Mouse (Mus musculus): ENCODE measurements at regions not wholly inside any gene's neighbourhood (a gene's known extent, or its start where the extent isn't known, plus 50 kb on each side); places are given as distances from the start of the nearest gene placed in this dataset.

- Histone ChIP-seq H3K9me3 (replicated peaks; ENCODE audit: control insufficient read depth, insufficient read depth, low read length, poor library complexity, severe bottlenecking) (no peaks in the 10 kb centered on the region), H3K36me3 (ENCODE audit: control insufficient read depth, insufficient read depth, low read length, poor library complexity, severe bottlenecking) (no peaks in the 10 kb centered on the region), H3K27me3 (ENCODE audit: control insufficient read depth, insufficient read depth, low read length, poor library complexity, severe bottlenecking) (no peaks in the 10 kb centered on the region), H3K27ac (ENCODE audit: insufficient read depth, low read length) (no peak overlapping the region), H3K4me3 (ENCODE audit: low read depth, low read length) (no peak overlapping the region), H3K9ac (ENCODE audit: low read depth, poor library complexity, severe bottlenecking) (no peak overlapping the region), H3K4me1 (ENCODE audit: control insufficient read depth, insufficient read depth, low read length) (no peaks in the 10 kb centered on the region)
- no peak for TF ChIP-seq CTCF (IDR thresholded peaks at IDR 0.05; ENCODE audit: low read depth, low read length)
- no peak for TF ChIP-seq POLR2A (IDR thresholded peaks at IDR 0.05; ENCODE audit: insufficient read depth, low read length)
- TF ChIP-seq EP300 (IDR thresholded peaks at IDR 0.05; ENCODE audit: insufficient read depth, low read depth, low read length) = no peak
Observed at GRCm38 (mm10) chr2:171858894-171859293, 184.4 kb downstream of the Cbln4 start.

GRCm38 (mm10) chr2:171856491-171856890 lies 186.8 kb downstream of the Cbln4 start:
- H3K36me3 ChIP-seq (ENCODE audit: control insufficient read depth, insufficient read depth, low read length, poor library complexity, severe bottlenecking) = no peaks in the 10 kb centered on the region
- no peak overlapping the region for H3K4me3 ChIP-seq (ENCODE audit: low read depth, low read length)
- H3K27ac ChIP-seq (ENCODE audit: insufficient read depth, low read length) = no peak overlapping the region
- H3K27me3 ChIP-seq (ENCODE audit: control insufficient read depth, insufficient read depth, low read length, poor library complexity, severe bottlenecking) = no peaks in the 10 kb centered on the region
- no peaks in the 10 kb centered on the region for H3K4me1 ChIP-seq (ENCODE audit: control insufficient read depth, insufficient read depth, low read length)
- TF ChIP-seq POLR2A (IDR thresholded peaks at IDR 0.05; ENCODE audit: insufficient read depth, low read length) = no peak
- no peak for TF ChIP-seq EP300 (IDR thresholded peaks at IDR 0.05; ENCODE audit: insufficient read depth, low read depth, low read length)
- no peaks in the 10 kb centered on the region for H3K9me3 ChIP-seq (replicated peaks; ENCODE audit: control insufficient read depth, insufficient read depth, low read length, poor library complexity, severe bottlenecking)
- no peak overlapping the region for H3K9ac ChIP-seq (ENCODE audit: low read depth, poor library complexity, severe bottlenecking)

- Histone ChIP-seq H3K27me3 (ENCODE audit: control insufficient read depth, insufficient read depth, low read length, poor library complexity, severe bottlenecking) (no peaks in the 10 kb centered on the region; the same call in 1 of the 2 replicates), H3K27ac (ENCODE audit: insufficient read depth, low read length) (no peak overlapping the region)
- TF ChIP-seq CTCF (IDR thresholded peaks at IDR 0.05; ENCODE audit: low read depth, low read length) (no peak), EP300 (IDR thresholded peaks at IDR 0.05; ENCODE audit: insufficient read depth, low read depth, low read length) (no peak), POLR2A (IDR thresholded peaks at IDR 0.05; ENCODE audit: insufficient read depth, low read length) (no peak)
Observed at GRCm38 (mm10) chr2:171846826-171847492, 196.3 kb downstream of the Cbln4 start.

GRCm38 (mm10) chr2:171840058-171840713 lies 203.1 kb downstream of the Cbln4 start:
- Histone ChIP-seq H3K4me1 (ENCODE audit: control insufficient read depth, insufficient read depth, low read length) (no peaks in the 10 kb centered on the region), H3K36me3 (ENCODE audit: control insufficient read depth, insufficient read depth, low read length, poor library complexity, severe bottlenecking) (no peaks in the 10 kb centered on the region), H3K9ac (ENCODE audit: low read depth, poor library complexity, severe bottlenecking) (no peak overlapping the region), H3K9me3 (replicated peaks; ENCODE audit: control insufficient read depth, insufficient read depth, low read length, poor library complexity, severe bottlenecking) (no peaks in the 10 kb centered on the region), H3K4me3 (ENCODE audit: low read depth, low read length) (no peak overlapping the region), H3K27me3 (ENCODE audit: control insufficient read depth, insufficient read depth, low read length, poor library complexity, severe bottlenecking) (no peaks in the 10 kb centered on the region), H3K27ac (ENCODE audit: insufficient read depth, low read length) (no peak overlapping the region)
- TF ChIP-seq POLR2A (IDR thresholded peaks at IDR 0.05; ENCODE audit: insufficient read depth, low read length) (no peak), CTCF (IDR thresholded peaks at IDR 0.05; ENCODE audit: low read depth, low read length) (no peak), EP300 (IDR thresholded peaks at IDR 0.05; ENCODE audit: insufficient read depth, low read depth, low read length) (no peak)

More at GRCm38 (mm10) chr2:171846826-171847492, 196.3 kb downstream of the Cbln4 start:
- no peaks in the 10 kb centered on the region for H3K36me3 ChIP-seq (ENCODE audit: control insufficient read depth, insufficient read depth, low read length, poor library complexity, severe bottlenecking)
- no peak overlapping the region for H3K9ac ChIP-seq (ENCODE audit: low read depth, poor library complexity, severe bottlenecking)
- peaks cover 9% of the 10 kb centered on the region; the same call in 1 of the 2 replicates for H3K9me3 ChIP-seq (replicated peaks; ENCODE audit: control insufficient read depth, insufficient read depth, low read length, poor library complexity, severe bottlenecking)
- H3K4me3 ChIP-seq (ENCODE audit: low read depth, low read length) = no peak overlapping the region
- H3K4me1 ChIP-seq (ENCODE audit: control insufficient read depth, insufficient read depth, low read length) = no peaks in the 10 kb centered on the region

DNA sequence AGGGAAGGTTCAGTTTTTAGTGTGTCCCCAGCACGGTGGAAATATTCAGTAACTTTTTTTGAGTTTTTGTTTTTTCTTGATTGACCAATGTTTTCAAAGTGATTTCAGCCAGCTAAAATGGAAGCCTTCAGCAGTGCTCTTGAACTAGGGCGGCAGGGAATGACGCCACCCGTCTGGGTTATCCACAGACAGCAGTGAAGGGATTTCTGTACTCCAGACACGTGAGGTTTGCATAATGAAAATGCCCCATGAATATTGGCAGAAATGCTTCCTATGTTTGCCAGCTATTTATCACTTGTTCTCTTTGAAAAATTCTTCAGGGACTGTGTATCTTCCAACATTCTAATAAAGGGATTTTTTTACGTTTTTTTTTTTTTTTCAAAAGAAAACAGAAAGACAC lies 221.1 kb downstream of the Cbln4 start:
- H3K9ac ChIP-seq (ENCODE audit: low read depth, poor library complexity, severe bottlenecking) = no peak overlapping the region

DNA sequence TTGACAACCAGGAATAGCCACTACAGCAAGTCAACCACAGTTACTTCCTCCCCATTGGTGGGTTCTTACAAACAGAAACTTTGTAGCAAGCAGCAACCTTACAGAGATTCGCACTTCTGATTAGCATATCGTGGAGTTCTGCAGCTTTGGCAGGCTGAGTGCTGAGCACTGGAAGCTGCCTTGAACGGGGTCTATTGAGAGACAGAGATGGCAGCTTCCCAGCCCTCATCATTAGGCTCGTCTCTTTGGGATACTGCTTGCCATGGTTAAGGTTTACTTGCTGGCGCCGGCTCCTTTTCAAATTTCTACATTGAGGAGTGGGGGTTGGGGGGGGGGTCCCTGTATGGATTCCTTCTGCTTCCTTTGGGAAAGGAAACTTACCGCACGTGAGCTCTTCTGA lies 224.8 kb downstream of the Cbln4 start:
- TF ChIP-seq EP300 (IDR thresholded peaks at IDR 0.05; ENCODE audit: insufficient read depth, low read depth, low read length) (no peak), CTCF (IDR thresholded peaks at IDR 0.05; ENCODE audit: low read depth, low read length) (no peak), POLR2A (IDR thresholded peaks at IDR 0.05; ENCODE audit: insufficient read depth, low read length) (no peak)
- Histone ChIP-seq H3K36me3 (ENCODE audit: control insufficient read depth, insufficient read depth, low read length, poor library complexity, severe bottlenecking) (no peaks in the 10 kb centered on the region), H3K4me1 (ENCODE audit: control insufficient read depth, insufficient read depth, low read length) (no peaks in the 10 kb centered on the region), H3K9me3 (replicated peaks; ENCODE audit: control insufficient read depth, insufficient read depth, low read length, poor library complexity, severe bottlenecking) (peaks cover 4% of the 10 kb centered on the region; the same call in 1 of the 2 replicates), H3K27ac (ENCODE audit: insufficient read depth, low read length) (no peak overlapping the region), H3K27me3 (ENCODE audit: control insufficient read depth, insufficient read depth, low read length, poor library complexity, severe bottlenecking) (no peaks in the 10 kb centered on the region), H3K4me3 (ENCODE audit: low read depth, low read length) (no peak overlapping the region), H3K9ac (ENCODE audit: low read depth, poor library complexity, severe bottlenecking) (no peak overlapping the region)

More for the DNA sequence above, 221.1 kb downstream of the Cbln4 start:
- H3K27me3 ChIP-seq (ENCODE audit: control insufficient read depth, insufficient read depth, low read length, poor library complexity, severe bottlenecking) = no peaks in the 10 kb centered on the region
- no peak overlapping the region for H3K27ac ChIP-seq (ENCODE audit: insufficient read depth, low read length)
- H3K36me3 ChIP-seq (ENCODE audit: control insufficient read depth, insufficient read depth, low read length, poor library complexity, severe bottlenecking) = no peaks in the 10 kb centered on the region
- no peak overlapping the region for H3K4me3 ChIP-seq (ENCODE audit: low read depth, low read length)
- TF ChIP-seq CTCF (IDR thresholded peaks at IDR 0.05; ENCODE audit: low read depth, low read length) (no peak), EP300 (IDR thresholded peaks at IDR 0.05; ENCODE audit: insufficient read depth, low read depth, low read length) (no peak), POLR2A (IDR thresholded peaks at IDR 0.05; ENCODE audit: insufficient read depth, low read length) (no peak)
- peaks cover 4% of the 10 kb centered on the region; the same call in 1 of the 2 replicates for H3K9me3 ChIP-seq (replicated peaks; ENCODE audit: control insufficient read depth, insufficient read depth, low read length, poor library complexity, severe bottlenecking)
- H3K4me1 ChIP-seq (ENCODE audit: control insufficient read depth, insufficient read depth, low read length) = no peaks in the 10 kb centered on the region

All from ES-Bruce4 (cell line).